Mouse (Mus musculus) right cerebral cortex, postnatal 36 days (tissue): Measurements from ENCODE around the gene Sgms2.

ENCODE experiments used
- DNase-seq, 2 experiments: peaks; one replicate each; pipeline ENCODE4 v3.0.0; 2022; ENCODE audit warnings: low spot score in 2 of 2, mixed read lengths in 1 of 2

The Sgms2 gene

DNA sequence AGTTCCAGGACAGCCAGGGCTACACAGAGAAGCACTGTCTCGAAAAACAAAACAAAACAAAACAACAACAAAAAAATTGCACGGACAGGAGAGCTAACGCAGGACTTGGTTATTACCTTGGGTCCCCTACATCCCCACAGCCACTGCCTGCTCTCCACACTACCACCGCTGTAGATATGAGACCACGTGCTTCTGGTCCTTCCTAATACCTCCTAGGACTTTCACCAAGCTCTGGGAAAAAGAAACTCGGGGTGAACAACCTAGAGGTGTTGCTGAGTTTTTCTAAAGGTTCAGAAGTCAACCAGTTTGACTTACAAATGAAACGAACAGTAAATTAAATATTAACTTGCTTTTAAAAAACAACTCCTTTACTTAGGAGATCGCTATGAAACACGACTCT lies 2.8 kb downstream of the Sgms2 start:
- DNase-seq: no peak

DNA sequence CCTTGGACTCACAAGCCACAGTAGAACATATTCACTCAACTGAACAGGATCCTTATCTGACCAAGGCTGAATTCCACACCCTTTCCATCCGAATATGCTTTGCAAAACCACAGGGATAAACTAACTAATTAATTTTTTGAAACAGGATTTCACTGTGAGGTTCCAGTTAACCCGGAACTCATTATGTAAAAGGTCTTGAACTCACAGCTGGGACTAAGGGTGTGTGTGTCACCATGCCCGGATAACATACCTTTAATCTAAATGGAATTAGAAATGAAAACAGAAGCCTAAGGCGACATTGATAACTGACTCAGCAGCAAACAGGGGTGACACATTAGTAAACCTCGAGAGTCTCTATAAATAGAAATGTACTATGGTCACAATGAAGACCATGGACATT lies 5.8 kb downstream of the Sgms2 start:
- DNase-seq: no peak

GRCm38 (mm10) chr3:131483650-131484049 lies 7.6 kb downstream of the Sgms2 start:
- no peak for DNase-seq

GRCm38 (mm10) chr3:131481976-131482712 lies 9.1 kb downstream of the Sgms2 start:
- no peak for DNase-seq

- DNase-seq: no peak
These were observed 10.6 kb downstream of the Sgms2 start for GRCm38 (mm10) chr3:131480659-131481058.

DNA sequence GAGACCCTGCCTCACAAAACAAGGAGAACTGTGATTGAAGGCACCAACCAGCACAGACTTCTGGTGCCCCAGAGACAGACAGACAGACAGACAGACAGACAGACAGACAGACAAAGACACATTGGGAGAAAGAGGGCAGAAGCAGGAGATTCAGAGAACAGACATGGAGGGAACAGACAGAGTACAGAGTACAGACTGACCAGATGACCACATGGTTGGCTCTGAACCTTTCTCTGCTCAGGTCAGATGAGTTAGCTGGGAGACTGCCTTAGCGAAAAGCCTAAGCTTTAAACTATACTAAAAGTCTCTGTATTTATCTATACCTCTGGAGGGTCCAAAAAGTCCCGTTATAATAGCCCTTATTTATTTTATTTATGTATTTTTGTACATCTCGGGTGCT lies 11.8 kb downstream of the Sgms2 start:
- no peak for DNase-seq

- DNase-seq: no peak
These were observed 15.2 kb downstream of the Sgms2 start for GRCm38 (mm10) chr3:131476002-131476401.

DNA sequence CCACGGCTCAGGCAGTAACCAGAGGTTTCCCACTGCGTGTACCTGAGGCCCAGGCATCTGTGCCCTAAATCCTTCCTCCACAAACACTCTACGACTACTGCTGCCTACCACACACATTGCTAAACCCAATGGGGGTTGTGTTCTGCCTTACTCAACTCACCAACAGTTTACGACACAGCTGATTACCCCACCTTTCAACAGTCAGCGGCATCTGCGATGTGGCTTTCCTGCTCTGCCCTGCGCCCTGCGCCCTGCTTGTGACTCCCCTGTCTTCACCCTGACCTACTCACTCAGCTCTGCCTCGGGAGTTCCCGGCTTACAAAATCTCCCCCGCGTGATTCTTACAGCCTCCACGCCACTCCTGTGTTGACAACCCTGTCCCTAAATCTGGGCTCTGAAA lies 16.7 kb downstream of the Sgms2 start:
- no peak for DNase-seq

DNA sequence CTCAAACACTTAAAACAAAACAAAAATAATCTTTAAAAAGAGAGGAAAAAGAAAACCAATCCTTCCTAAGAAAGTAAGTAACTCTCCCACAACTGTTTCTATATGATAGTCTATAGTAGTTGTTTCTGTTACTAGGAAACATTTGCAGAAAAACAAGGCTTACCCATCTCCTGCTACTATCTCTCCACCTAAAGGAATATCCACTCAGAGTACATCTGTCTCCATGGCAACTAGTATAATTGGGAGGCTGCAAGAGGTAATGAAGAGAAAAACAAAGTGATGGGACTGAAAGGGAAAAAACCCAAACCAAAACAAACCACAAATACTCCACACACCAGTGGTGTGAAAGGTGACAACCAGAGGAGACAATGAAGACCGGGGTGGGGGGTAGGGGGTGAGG lies 17.7 kb downstream of the Sgms2 start:
- DNase-seq: no peak

- no peak for DNase-seq
These were observed 19.4 kb downstream of the Sgms2 start for GRCm38 (mm10) chr3:131471836-131472235.

DNA sequence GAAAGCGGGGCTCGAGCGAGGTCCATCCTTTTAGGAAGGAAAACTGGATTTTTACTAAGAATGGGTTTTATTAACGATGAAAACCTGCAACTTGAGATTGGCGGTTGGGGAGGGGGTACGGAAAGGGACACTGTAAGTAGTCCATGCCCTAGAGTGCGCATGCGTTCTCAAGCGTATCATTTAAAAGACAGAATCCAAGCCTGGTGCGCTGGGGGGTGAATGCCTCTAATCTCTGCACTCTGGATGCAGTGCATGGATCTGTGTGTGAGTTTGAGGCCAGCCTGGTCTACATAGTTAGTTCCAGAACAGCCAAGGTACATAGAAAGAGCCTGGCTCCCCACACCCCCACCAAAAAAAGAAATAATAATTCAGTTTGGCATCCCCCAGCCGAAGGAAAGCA lies 19.8 kb downstream of the Sgms2 start:
- DNase-seq: no peak

GRCm38 (mm10) chr3:131470837-131471236 lies 20.4 kb downstream of the Sgms2 start:
- DNase-seq: no peak

- no peak for DNase-seq
These were observed 21.6 kb downstream of the Sgms2 start for GRCm38 (mm10) chr3:131469636-131470035.

DNA sequence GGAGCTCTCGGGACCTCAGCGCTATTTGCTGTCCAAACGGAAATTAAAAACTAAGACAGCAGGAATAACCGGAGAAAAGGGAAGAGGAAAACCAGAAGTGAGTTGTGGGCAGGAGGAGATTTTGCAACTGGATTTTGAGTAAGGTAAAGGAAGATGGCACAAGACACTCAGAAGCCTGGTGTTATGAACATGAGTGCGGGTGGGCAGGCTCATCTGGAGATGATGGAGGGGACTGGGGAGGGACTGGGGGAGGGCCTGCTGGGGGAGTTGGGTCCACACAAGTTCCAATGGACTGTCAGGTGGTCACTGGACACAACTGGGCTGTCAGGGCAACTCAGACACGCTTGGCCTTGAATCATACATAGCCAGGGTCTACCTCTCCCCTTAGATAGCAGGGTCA lies 24.8 kb downstream of the Sgms2 start:
- no peak for DNase-seq

DNA sequence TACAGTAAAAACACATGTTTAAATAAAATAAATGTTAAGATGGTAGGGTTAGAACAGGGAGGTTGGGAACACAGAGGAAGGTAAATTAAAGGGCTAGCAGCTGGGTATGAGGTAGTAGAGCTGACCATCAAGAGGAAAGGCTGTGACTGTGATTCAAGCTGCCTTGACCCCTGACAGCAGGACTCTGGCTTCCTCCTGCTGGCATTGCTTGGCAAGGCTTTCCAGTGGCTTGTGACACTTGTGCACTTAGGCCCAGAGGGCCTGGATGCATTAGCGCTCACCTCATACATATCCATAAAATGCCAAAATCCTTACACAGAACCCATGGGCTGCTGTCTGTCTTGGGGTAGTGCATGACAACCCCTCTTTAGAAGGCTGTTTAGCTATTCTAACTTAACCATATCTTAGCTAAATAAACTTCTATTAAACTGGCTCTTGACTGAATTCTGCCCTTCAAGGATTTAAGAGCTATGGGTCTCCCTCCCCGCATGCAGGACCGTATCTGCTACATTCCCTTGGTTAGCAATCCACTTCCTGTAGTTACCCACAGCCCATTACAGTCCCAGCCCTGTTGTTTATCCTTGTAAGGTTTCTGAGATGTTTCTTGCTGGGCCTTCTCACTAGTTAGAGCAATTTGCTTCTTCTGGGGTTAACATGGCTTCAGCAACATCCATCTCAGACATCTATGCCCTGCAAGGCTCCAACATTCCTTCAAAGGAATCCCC lies 25.5 kb downstream of the Sgms2 start:
- no peak for DNase-seq

- DNase-seq: no peak
These were observed 118.2 kb downstream of the Sgms2 start for GRCm38 (mm10) chr3:131372996-131373395.

- DNase-seq: no peak
These were observed 122.5 kb downstream of the Sgms2 start for GRCm38 (mm10) chr3:131368678-131369077.

DNA sequence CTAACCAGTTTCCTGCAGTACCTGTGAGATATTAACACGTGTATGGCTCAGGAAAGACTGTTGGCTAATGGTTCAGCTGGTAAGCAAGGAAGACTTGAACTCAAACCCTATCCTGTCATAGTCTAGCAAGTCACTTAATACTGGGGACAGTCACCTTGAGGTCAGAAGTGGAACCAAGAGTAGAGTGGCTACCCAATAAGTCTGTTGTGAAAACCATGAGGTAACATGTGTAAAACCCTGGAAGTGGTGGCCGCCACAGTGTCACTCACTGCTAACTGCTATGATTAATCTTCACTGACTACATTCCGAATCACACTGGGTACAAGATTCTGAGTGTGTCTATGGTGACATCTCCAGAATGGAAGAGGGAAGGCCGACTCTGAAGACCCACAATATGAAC lies 123.8 kb downstream of the Sgms2 start:
- DNase-seq: no peak

- DNase-seq: no peak
These were observed 126.4 kb downstream of the Sgms2 start for GRCm38 (mm10) chr3:131364632-131365446.

- DNase-seq: no peak
These were observed 127.0 kb downstream of the Sgms2 start for GRCm38 (mm10) chr3:131364194-131364593.

- no peak for DNase-seq
These were observed 127.6 kb downstream of the Sgms2 start for GRCm38 (mm10) chr3:131363602-131364001.

- no peak for DNase-seq
These were observed 129.3 kb downstream of the Sgms2 start for GRCm38 (mm10) chr3:131361960-131362359.

DNA sequence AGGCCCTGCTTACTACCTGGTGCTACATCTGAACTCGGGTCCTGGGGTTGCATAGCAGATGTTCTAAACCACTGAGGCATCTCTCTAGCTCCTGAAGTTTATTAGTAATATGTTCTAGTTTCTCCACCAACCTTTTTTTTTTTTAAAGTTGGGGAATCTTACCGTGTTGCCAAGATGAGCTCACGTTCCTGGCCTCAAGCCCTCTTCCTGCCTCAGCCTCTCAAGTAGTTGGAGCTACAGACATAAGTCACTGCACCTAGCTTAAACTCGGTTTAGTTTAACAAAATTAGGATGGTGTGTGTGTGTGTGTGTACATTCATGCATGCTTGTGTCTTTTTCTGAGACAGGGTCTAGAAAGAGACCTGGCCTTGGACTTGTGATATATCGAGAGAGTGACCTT lies 132.2 kb downstream of the Sgms2 start:
- DNase-seq: no peak
